Mouse (Mus musculus) WW6 (cell line): Measurements from ENCODE around the gene Ppp1r36.
A peak's percentile ranks its signal among the peaks of the same experiment; 100 is the strongest.
"Not testable (repeated sequence)": the region's sequence is repeated elsewhere in the genome, so short reads cannot be mapped to it uniquely, and the experiment has no call there.

ENCODE experiments used
- DNase-seq: peaks from one replicate; pipeline ENCODE4 v3.0.0-alpha.2; 2013; ENCODE audit warnings: low read depth, low spot score

Gene Ppp1r36

DNA sequence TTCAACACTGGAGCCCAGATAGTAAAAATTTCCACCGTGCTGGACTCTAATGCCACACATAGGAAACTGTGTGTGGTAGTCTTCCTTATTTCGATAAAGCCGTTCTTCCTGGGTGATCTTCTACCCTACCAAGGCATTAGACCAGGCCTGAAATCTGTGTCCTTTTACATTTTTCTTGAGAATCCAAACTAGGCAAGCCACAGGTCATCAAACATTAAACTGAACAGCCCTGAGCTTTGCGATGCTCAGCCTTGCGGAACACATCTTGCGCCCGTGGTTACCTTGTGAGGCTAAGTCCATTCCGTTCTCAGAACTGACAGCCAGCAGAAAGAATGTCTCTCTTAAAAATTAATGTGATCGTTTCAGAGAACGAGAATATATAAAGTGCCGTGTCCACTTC lies 28.9 kb downstream of the Ppp1r36 start:
- no peak for DNase-seq

DNA sequence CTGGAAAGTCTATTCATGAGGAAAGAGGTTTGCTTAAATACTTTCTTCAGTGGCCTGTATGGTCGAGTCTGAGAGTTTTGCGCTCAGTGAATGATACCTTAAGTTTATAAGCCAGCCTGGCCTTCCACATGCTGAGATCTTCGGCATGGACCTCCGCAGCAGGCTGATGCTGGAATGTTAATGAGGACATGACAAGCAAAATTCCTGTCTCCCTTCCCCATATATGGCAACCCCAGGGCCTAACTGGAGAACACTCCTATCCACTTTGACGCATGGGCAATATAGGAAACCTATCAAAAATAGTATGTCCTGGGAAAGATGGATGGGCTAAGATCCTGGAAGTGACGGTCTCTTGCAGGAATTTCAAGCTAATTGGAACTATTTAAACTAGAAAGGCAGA lies 30.8 kb downstream of the Ppp1r36 start:
- DNase-seq = no peak

DNA sequence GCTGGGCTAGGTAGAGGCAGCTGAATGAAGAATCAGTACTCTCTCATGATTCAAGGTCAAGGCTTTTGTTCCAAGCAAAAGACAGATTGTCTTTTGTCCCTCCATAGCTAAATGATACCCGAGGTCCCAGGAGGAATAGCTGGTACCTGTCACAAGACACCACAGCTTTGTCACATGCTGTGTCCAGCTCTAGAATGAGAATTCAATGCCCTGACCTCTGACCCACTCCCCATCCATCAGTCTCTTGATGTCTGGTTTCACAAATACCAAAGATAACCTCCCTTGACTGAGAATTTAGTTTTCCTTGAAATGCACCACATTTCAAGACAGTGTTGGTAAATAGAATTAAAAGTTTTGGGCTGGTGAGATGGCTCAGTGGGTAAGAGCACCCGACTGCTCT lies 34.9 kb downstream of the Ppp1r36 start:
- no peak for DNase-seq

DNA sequence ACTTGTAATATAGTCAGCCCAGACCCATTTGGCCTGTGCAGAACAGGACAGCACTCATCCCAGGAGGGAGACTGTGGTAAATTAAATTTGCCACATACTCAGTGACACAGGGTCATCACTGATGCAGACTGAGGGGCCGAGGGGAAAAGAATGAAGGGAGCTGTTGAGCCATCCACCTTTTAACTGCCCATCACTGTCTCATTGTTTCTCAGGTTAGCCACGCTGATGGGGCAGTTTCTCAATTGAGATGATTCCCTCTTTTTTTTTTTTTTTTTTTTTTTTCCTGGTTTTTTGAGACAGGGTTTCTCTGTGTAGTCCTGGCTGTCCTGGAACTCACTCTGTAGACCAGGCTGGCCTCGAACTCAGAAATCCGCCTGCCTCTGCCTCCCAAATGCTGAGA lies 41.1 kb downstream of the Ppp1r36 start:
- DNase-seq = not testable (repeated sequence)

DNA sequence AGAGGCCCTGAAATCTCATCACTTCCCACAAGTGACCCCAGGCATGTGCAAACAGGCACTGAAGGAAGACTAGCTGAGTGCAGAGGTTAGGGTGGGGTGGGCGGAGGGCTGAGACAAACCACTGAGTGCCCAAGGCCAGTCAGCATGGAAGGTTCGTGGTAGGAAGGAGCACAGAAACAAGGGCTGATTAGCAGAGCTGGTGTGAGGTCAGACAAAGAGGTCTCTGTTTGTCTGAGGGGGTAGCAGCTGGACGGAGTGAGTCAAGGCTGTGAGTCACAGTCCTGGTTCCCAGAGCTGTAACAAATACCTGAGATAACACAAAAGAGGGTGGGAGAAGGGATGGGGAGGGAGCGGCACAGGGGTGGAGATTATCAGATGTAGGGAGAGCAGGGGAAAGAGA lies 41.7 kb downstream of the Ppp1r36 start:
- DNase-seq = no peak

DNA sequence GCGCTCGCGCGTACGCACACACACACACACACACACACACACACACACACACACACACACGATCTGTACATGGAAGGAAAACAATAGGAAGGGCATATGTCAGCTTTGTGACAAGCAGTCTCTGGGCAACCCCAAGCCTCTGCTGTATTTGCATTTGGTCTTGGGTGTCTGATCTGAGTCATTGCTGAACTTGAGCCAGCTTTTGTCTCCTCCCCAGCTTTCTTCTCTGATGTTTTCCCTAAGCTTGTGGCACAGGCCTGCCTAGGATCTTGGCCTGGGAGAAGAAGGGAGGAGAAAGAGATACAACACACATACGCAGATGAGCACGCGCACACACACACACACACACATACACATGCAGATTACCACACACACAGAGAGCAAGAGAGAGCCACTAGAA lies 46.1 kb downstream of the Ppp1r36 start:
- no peak for DNase-seq

DNA sequence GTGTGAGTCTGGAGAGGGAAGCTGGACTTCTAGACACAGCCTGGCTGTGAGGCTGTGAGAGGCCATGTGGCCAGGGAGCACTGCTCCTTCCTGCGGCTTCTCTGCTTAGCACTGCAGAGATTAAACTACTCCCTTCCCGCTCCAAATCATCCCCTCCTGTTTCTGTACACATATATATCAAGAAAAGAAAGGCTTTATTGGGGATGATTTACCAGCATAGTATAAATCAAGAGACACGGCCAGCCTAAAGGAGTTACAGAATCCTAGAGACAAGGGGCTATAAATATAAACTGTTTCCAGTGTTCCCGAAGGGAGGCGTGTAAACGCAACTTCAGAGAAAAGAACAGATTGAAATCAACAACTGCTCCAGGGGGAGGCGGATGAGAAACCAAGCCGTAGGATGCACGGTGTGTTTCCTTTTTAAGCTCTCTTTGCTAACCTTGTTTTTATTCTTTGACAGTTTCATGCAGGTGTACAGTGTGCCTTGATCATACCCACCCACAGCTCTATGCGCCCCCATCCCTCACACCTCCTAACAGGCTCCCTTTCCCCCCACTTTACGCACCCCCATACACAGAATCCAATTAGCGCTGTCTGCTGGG lies 47.4 kb downstream of the Ppp1r36 start:
- DNase-seq = no peak

DNA sequence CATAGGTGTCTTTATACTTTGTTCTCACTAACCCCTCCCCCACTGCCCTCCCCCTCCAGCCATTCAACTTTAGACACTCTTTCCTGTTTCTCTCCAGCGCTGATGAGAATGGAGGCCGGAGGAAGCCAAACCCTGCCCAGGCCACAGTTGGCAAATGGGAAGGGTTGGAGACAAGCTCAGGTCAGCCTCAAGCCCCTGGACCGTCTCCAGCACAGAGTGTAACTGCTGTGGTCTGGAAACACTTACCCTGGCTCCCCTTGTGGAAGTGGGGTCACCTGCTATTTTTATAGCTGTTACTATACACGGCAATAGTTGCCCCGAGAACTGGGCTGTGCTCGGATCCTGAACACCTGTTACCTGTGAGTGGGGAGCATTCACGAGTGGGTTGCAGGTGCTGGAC lies 49.3 kb downstream of the Ppp1r36 start:
- DNase-seq = no peak

DNA sequence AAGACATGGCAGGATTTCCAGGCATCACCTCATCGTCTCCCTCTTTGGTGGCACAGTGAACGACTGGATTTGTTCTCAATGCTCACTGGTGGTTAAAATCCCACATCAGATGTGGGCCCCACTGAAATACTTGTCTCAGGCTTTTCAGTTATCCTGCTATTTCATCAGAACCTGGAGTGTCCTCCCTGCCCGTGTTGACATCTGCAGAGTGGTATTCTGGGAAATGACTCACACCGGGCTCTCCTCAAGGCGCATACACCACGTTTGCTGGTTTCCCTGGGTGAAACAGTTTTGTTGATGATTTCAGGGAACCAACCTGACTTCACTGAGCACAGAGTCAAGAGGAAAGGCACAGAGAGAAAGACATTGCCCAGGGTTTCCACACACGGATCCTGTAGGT lies 49.9 kb downstream of the Ppp1r36 start:
- no peak for DNase-seq

DNA sequence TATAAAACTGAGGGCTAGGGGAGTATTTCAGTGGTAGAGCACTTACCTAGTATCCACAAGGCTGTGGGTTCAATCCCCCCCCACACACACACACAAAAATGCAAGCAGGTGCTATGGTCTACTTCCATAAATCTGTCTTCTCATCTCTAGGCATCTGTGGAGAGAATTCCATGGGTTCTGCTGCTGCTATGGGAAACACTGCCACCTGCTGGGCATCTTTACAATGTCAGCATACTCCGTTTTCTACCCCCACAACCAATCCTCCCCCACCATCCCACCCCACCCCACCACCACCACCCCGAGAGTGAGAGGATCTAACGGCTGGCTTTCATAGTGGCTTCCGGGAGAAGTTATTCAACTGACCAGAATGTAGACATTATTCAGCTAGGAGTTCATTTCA lies 54.7 kb downstream of the Ppp1r36 start:
- peak; percentile 31 for DNase-seq

DNA sequence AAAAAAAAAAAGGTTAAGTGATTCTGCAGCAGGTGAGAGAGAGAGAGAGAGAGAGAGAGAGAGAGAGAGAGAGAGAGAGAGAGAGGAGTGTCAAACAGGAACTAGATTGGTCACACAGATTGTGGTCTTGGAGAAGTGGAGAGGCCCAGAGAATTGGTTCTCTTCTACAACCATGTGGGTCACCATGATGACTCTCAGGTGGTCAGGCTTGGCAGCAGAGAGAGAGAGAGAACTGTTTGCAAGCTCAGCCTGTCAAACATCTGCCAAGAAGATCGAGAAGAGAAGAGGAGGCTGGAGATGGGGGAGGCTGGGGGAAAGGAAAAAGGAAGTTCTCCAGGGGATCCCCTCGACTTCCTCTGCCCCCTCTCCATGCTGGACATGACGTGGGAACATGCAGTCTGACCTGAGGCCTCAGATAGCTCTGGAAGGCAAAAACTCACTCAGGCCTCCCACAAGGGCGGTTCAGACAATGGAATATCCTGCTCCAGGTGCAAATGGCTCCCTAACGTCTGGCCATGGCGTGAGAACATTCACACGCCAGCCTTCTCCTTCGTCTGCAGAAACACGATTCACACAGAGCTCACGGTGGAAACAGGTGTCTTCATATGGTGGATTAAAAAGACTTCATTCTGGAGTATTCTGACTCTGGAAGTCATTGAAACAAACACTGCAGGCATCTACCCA lies 56.4 kb downstream of the Ppp1r36 start:
- no peak for DNase-seq

DNA sequence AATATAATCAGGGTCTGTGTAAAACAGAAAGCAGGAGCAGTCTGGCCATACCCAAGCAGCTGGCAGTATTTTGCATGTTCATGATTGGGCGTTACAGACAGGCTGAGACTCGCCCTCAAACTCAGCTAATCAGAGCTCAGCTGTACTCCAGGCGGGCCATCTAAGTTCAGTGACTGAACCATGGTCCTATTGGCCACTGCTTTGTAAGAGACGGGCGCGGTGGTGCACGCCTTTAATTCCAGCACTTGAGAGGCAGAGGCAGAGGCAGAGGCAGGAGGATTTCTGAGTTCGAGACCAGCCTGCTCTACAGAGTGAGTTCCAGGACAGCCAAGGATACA lies 56.9 kb downstream of the Ppp1r36 start:
- peak; percentile 61 for DNase-seq

DNA sequence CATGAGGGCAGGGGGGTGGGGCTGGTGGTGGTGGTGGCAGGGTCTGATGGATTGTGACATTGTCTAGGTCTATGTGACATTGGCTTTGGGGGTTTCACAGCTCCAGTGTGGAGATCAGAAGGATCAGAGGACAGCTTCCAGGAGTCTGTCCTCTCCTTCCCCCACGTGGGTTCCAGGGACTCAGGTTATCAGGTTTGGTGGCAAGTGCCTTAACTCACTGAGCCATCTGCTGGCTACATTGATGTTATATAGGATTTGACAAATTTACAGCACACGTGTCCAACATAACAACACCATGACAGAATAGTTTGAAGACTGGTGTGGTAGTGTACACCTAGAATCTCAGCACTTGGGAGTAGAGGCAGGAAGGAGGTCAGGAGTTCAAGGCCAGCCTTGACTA lies 57.5 kb downstream of the Ppp1r36 start:
- no peak for DNase-seq

DNA sequence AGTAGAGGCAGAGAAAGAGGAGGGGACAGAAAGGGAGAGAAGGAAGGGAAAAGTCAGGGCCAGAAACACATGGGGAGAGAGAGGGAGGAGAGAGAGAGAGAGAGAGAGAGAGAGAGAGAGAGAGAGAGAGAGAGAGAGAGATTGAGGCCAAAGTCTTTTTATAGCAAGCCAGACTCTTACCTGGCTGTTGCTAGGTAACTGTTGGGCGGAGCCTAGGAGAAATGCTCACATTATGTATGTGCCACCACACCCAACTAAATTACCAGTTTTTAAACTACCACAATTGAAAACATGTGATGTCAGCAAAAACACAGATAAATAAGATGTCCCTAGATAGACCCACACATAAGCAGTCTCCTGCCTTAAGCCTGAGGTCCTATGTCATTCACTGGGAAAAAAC lies 58.8 kb downstream of the Ppp1r36 start:
- DNase-seq = no peak

DNA sequence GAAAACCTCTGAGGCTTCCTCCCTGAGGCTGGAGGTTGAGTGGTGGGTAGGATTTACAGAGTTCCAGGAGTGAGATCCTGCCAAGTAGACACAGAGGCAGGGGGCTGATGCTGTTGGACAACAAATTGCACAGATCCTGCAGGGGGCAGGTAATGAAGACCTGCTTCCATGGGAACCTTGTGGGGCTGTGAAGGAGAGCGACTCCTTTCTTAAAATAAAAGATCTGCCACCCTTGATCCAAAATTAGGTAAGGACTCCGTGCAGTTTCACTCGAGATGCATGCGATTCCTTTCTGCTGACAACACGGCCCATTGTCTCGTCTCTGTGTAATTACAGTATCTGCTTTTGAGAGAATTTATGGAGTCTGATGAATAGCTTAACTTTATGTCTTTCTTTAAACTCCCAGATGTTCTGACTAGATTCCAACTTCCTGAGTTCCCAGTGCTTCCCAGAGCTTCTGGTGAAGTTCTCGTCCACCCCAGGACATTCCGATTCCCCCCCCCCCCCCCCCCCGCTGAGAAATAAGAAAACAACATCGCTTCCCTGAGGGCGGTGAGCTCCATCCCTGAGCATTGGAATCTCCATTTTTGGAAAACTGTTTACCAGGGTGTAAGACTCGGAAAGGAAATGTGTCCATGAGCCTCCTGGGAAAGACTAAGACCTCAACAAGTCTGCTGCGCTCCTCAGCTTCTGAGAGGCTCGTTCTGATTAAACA lies 61.1 kb downstream of the Ppp1r36 start:
- no peak for DNase-seq

DNA sequence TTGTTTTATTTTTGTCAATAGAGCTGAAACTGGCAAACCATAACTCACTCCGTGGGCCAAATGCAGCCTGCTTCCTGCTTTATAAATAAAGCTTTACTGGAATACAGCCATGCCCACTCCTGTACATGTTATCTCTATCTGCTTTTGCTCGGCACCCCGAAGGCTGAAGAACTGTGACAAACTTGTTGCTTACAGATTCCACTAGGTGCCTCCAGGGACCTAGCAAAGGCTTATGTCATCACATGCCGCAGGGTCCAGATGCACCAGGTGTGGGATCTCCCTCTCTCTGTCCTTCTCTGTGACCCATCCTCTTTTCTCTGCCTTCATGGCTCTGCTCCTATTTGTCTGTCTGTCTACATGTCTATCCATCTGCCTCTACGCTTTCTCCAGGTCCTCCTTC lies 61.8 kb downstream of the Ppp1r36 start:
- no peak for DNase-seq

DNA sequence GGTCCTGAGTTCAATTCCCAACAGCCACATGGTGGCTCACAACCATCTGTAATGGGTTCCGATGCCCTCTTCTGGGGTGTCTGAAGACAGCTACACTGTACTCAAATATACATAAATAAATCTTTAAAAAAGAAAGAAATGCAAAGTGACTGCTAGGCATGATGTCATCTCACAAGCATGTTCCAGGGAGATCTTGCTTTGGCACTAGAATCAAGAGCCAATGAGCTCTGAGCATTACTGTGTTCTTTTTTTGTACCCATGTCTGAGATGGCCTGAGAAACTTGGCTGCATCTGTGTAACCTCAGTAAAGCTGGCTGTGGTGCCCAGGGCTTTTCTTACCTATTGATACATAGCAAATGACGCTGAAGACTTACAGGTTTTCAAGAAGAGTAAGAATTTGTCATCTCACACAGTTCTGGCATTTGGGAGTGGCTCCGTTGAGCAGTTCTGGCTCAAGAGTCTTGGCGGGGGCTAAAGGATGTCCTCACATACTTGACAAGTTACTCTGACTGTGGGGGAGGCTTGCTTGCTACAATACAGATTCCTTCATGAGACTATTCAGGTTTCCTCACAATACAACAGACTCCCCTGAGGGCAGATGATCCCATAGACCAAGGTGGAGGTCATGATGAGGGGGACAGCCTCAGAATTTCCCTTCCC lies 62.6 kb downstream of the Ppp1r36 start:
- DNase-seq = no peak

DNA sequence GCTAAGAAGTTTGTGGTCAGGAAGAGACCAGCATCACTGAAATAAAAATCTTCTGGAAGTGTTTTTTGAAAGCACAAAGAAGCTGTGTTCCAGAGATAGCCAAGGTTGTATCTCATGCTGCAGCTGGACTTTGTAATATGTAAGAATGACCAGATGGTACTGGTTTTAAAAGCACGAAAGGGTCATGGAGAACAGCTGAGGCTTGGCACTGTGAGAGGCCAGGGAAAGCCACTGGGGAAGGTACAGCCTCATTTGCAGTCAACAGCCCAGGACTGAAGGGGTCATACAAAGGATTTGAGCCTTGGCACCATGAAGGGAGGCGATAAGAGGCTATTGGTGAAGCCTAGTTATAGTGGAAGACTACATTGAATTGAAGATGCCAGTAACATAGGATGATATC lies 65.1 kb downstream of the Ppp1r36 start:
- no peak for DNase-seq

DNA sequence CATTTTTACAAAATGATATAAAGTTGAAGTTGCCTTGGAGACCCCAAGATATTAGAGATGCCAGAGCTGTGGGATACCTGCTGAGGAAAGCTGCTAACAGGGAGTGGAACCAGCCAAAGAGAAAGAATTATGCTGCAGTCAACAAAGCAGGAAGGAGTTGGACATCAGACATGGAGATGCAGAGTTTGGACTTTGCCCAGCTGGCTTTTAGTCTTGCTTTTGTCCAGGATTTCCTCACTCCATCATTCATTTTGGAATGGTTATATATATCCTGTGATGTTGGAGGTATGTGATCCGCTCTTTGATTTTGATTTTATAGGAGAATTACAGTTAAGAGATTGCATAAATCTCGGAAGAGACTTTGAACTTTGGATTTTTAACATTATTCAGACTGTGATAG lies 65.6 kb downstream of the Ppp1r36 start:
- DNase-seq = no peak

DNA sequence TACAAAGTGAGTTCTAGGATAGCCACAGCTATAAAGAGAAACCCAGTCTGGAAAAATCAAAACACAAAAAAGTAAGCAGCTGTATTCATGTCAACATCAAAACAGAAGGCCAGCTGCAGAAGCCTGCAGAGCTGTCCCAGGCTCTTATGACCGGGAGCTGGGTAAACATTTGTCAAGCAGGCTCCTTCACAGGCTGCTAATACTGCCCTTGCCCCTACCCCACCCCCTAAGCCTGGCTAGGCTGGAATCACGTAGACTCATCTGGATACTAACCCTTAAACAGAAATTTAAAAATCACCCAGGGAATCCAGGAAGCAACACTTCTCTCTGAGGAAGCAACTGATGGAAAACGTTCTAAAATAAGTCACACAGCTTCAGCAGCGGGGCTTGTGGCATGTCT lies 67.5 kb downstream of the Ppp1r36 start:
- DNase-seq = no peak

DNA sequence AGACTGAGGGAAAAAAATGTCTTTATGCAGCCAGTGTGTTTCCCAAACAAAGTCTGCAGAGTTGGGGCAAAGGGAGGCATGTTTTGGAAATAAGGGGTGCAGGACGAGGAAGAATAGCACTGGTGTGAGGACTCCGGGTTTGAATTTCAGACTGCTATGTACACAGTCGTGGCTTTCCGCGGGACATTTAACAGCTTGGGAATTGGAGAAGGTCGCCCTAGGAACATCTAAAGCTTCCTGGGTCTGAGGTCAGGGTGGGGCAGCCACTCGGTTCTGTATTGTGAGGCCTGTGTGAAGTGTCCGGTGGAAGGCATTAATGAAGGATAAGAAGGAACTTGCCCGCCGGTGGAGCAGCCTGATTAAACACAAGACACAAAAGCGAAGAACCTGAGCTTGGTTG lies 68.0 kb downstream of the Ppp1r36 start:
- no peak for DNase-seq

DNA sequence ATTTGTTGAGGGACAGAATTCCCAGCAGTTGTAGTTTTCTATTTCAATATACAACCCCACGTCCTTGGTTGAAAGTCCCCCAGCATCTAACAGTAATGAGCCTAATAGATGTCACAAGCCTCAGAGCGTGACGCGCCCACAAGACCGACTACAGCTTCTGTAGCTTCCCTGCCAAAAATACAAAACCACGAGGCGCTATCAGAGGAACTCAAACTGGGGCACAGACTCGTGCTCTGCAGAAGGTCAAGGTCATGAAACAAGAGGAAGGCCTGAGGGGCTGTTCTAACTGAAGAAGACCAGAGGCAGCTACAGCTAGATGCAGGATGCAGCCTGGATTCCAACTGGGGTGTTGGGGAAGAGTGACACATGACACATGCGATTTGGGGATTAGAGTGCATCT lies 69.6 kb downstream of the Ppp1r36 start:
- DNase-seq = no peak
